ENCODE assay signal across 24 mouse cellular contexts in genomic region chr10:88385290-88385689, GRCm38 (mm10). TPM values are rescaled to one million over a fixed set of nuclear protein-coding genes. Genes with fewer than 3 reads are reported as not detected.
DNase-seq lines count a peak whose midpoint lies in the region; ATAC-seq and TF ChIP-seq lines count a peak whose summit lies in the region.
"Had no signal": no experiment of that assay in that cellular context is flagged by ENCODE, and none has a peak within 500 bp of the region (broad histone marks: within the 10 kb centered on the region; RNA-seq: fewer than 3 reads in every experiment).

No protein-coding gene starts in this region.

- peak; percentile 31 for DNase-seq in kidney, adult 9 months
- DNase-seq in kidney, postnatal 10 days, result no peak
- no peak for DNase-seq in kidney, postnatal 0 days (ENCODE audit: low spot score)
- DNase-seq in kidney, postnatal 4 days, result no peak
- DNase-seq in CH12.LX (ENCODE audit: extremely low read depth), result no peak
- no peak for DNase-seq in Patski (ENCODE audit: low read depth, low spot score)
- no peak for DNase-seq in gastrocnemius, adult 2 months
- DNase-seq: adrenal gland, adult 2 months; adrenal gland, postnatal 10 days; adrenal gland, postnatal 25 days; cerebellum, adult 11 months; cerebellum, adult 18-20 months; cerebellum, adult 8-10 months; cerebellum, adult 9-11 months; cerebellum, postnatal 14 days; cerebellum, postnatal 36 days; embryo, embryonic 11 days had no signal

- dilution Hi-C loops in CH12.LX (cut with MboI; ENCODE audit: extremely low pct_ligation_motif_present, extremely low pct_unique_long_range_greater_than_20kb, low sequenced_read_pairs), result no loop called here

- H3K79me2 ChIP-seq in CH12.LX (replicated peaks; ENCODE audit: control insufficient read depth, extremely low read depth, insufficient read depth, poor library complexity, severe bottlenecking), result peaks cover 53% of the 10 kb centered on the region

- H3K9me3 ChIP-seq in kidney, postnatal 0 days (replicated peaks; ENCODE audit: low read length), result no peaks in the 10 kb centered on the region
- H3K9me3 ChIP-seq in CH12.LX (replicated peaks; ENCODE audit: low read length), result no peaks in the 10 kb centered on the region
- H3K9me3 ChIP-seq: embryonic facial prominence, embryonic 13.5 days; embryonic facial prominence, embryonic 15.5 days; forebrain, embryonic 10.5 days; forebrain, embryonic 12.5 days; G1E had no signal

- POLR2A ChIA-PET in Patski (lab: Charles Lee), result no interaction called here

- WGBS in kidney, postnatal 0 days, result 73% methylated on average over 11 of the region's 11 CpGs

- intact Hi-C loops in gastrocnemius, adult 2 months (cut with DNase I), result no loop called here

- no peaks in the 10 kb centered on the region for H3K36me3 ChIP-seq in kidney, postnatal 0 days (ENCODE audit: insufficient read depth, low read length)
- H3K36me3 ChIP-seq in CH12.LX (replicated peaks in 1 of 2; ENCODE audit: control insufficient read depth in 1 of 2, insufficient read depth in 1 of 2, low read length in 1 of 2), result no peaks in the 10 kb centered on the region
- H3K36me3 ChIP-seq: embryonic facial prominence, embryonic 13.5 days; embryonic facial prominence, embryonic 15.5 days; forebrain, embryonic 10.5 days; forebrain, embryonic 12.5 days had no signal

- TF ChIP-seq EP300 in CH12.LX (IDR thresholded peaks at IDR 0.05; ENCODE audit: low read length), result peak; percentile 72

- H3K4me3 ChIP-seq in kidney, postnatal 0 days (replicated peaks; ENCODE audit: low read depth, low read length), result no peak overlapping the region
- no peak overlapping the region for H3K4me3 ChIP-seq in CH12.LX (replicated peaks in 1 of 3; ENCODE audit: low read depth in 2 of 3, low read length in 2 of 3, poor library complexity in 1 of 3)
- H3K4me3 ChIP-seq in gastrocnemius, adult 2 months, result no peak overlapping the region
- H3K4me3 ChIP-seq: embryonic facial prominence, embryonic 13.5 days; embryonic facial prominence, embryonic 15.5 days; erythroblast, embryonic 14.5 days; forebrain, embryonic 10.5 days; forebrain, embryonic 12.5 days had no signal

- in situ Hi-C loops in CH12.LX (cut with MboI; ENCODE audit: low pct_ligation_motif_present, low pct_unique_long_range_greater_than_20kb, low sequenced_read_pairs) (no loop called here), Patski (cut with MboI; ENCODE audit: low pct_unique_long_range_greater_than_20kb) (no loop called here)

- no peaks in the 10 kb centered on the region for H3K27me3 ChIP-seq in kidney, postnatal 0 days (ENCODE audit: insufficient read depth, low read length)
- H3K27me3 ChIP-seq in CH12.LX (replicated peaks), result no peaks in the 10 kb centered on the region
- no peaks in the 10 kb centered on the region for H3K27me3 ChIP-seq in Patski
- H3K27me3 ChIP-seq: embryonic facial prominence, embryonic 13.5 days; embryonic facial prominence, embryonic 15.5 days; forebrain, embryonic 12.5 days had no signal

- no peak overlapping the region for H3K9ac ChIP-seq in kidney, postnatal 0 days (ENCODE audit: low read depth, low read length)
- no peak overlapping the region for H3K9ac ChIP-seq in CH12.LX (ENCODE audit: insufficient read depth, low read depth)
- H3K9ac ChIP-seq: embryonic facial prominence, embryonic 13.5 days; embryonic facial prominence, embryonic 15.5 days; forebrain, embryonic 12.5 days had no signal

- H3K4me2 ChIP-seq in kidney, postnatal 0 days (ENCODE audit: low read length), result no peak overlapping the region
- peak overlapping the region; percentile 65; the same call in 1 of the 2 replicates for H3K4me2 ChIP-seq in CH12.LX (ENCODE audit: insufficient read depth, low read depth, poor library complexity, severe bottlenecking)
- H3K4me2 ChIP-seq: embryonic facial prominence, embryonic 13.5 days; embryonic facial prominence, embryonic 15.5 days; forebrain, embryonic 12.5 days had no signal

- 0 out of 2 replicates have a peak overlapping the region, but pooled peaks have one; percentile 50 for H3K27ac ChIP-seq in kidney, postnatal 0 days
- no peak overlapping the region for H3K27ac ChIP-seq in CH12.LX (ENCODE audit: insufficient read depth, low read depth)
- no peak overlapping the region for H3K27ac ChIP-seq in gastrocnemius, adult 2 months
- H3K27ac ChIP-seq: embryonic facial prominence, embryonic 13.5 days; embryonic facial prominence, embryonic 15.5 days; forebrain, embryonic 10.5 days; forebrain, embryonic 12.5 days had no signal

- no peak for TF ChIP-seq CTCF in kidney, postnatal 0 days (IDR thresholded peaks at IDR 0.05; ENCODE audit: low read depth)
- TF ChIP-seq CTCF in CH12.LX (conservative IDR thresholded peaks at IDR 0.05 in 1 of 2, IDR thresholded peaks at IDR 0.05 in 1 of 2; ENCODE audit: low read depth in 2 of 2, low read length in 2 of 2) (no peak), Patski (IDR thresholded peaks at IDR 0.05) (peak; percentile 7)
- TF ChIP-seq CTCF in gastrocnemius, adult 2 months (IDR thresholded peaks at IDR 0.05), result no peak

- H3K4me1 ChIP-seq in kidney, postnatal 0 days (replicated peaks; ENCODE audit: insufficient read depth, low read length), result peaks cover 17% of the 10 kb centered on the region; the same call in 1 of the 2 replicates
- H3K4me1 ChIP-seq in CH12.LX (ENCODE audit: control insufficient read depth in 1 of 2, insufficient read depth in 2 of 2), result peaks cover 29 to 71% of the 10 kb centered on the region in 2 experiments

- no peak for TF ChIP-seq POLR2A in CH12.LX (IDR thresholded peaks at IDR 0.05; ENCODE audit: low read depth, low read length)

- ATAC-seq in kidney, postnatal 0 days (replicated peaks; ENCODE audit: low FRiP score, low read depth), result no peak
- no peak for ATAC-seq in Patski
- ATAC-seq: forebrain, embryonic 14.5 days had no signal

- no peak for TF ChIP-seq RAD21 in CH12.LX (IDR thresholded peaks at IDR 0.05; ENCODE audit: low read depth, low read length)

- CTCF ChIA-PET in Patski (lab: Charles Lee), result interaction anchor here (0.9 to 1.4 kb wide), 3 partner anchors 24 to 341 kb away, joined by 3 read pairs; no protein-coding TSS in a partner anchor

TF ChIP-seq in CH12.LX, 34 proteins besides CTCF, POLR2A, EP300 and RAD21:
- TF ChIP-seq POLR2AphosphoS2 (IDR thresholded peaks at IDR 0.05; ENCODE audit: low read depth, low read length), result no peak
- no peak for TF ChIP-seq CHD1 (IDR thresholded peaks at IDR 0.05; ENCODE audit: low read depth, low read length)
- TF ChIP-seq IRF4 (IDR thresholded peaks at IDR 0.05; ENCODE audit: low read depth, low read length), result peak; percentile 50; the same call in 1 of the 2 replicates
- no peak for TF ChIP-seq CHD2 (IDR thresholded peaks at IDR 0.05; ENCODE audit: low read length)
- no peak for TF ChIP-seq SIN3A (IDR thresholded peaks at IDR 0.05; ENCODE audit: low read length)
- TF ChIP-seq MAX (IDR thresholded peaks at IDR 0.05; ENCODE audit: low read length), result 0 out of 2 replicates have a peak, but pooled peaks have one; percentile 16
- no peak for TF ChIP-seq GABPA (IDR thresholded peaks at IDR 0.05; ENCODE audit: insufficient replicate concordance, low read depth, low read length)
- TF ChIP-seq ZNF384 (IDR thresholded peaks at IDR 0.05; ENCODE audit: low read depth, low read length), result no peak
- peak; percentile 22; the same call in 1 of the 2 replicates for TF ChIP-seq ETS1 (conservative IDR thresholded peaks at IDR 0.05; ENCODE audit: low read depth, low read length)
- TF ChIP-seq BHLHE40 (IDR thresholded peaks at IDR 0.05; ENCODE audit: low read depth, low read length), result peak; percentile 83
- TF ChIP-seq TBP (conservative IDR thresholded peaks at IDR 0.05; ENCODE audit: low read depth, low read length), result no peak
- TF ChIP-seq MYC (IDR thresholded peaks at IDR 0.05; ENCODE audit: low read depth, low read length), result 0 out of 2 replicates have a peak, but pooled peaks have one; percentile 14
- no peak for TF ChIP-seq JUND (conservative IDR thresholded peaks at IDR 0.05; ENCODE audit: low read depth, low read length)
TF ChIP-seq in CH12.LX: peak in this region for 5.

RNA-seq across cellular contexts. Expression of gene Gnptab, which starts 6.4 kb away (rescaled TPM):
- polyA plus RNA-seq in kidney, postnatal 0 days (2015; fragmentation: Nextera tagmentation; extraction: Ambion mirVana), result 9.0 and 10.2 TPM in 2 replicates
- total RNA-seq in CH12.LX (2012; rRNA removed), result 18.0 and 18.7 TPM in 2 replicates
- 12.2 and 13.2 TPM in 2 replicates for total RNA-seq in CH12.LX (2014; rRNA removed)
- polyA plus RNA-seq in CH12.LX (2012; ENCODE audit: insufficient read length, low read depth), result 34.7 and 38.2 TPM in 2 replicates
- polyA plus RNA-seq in Patski (2021), result 26.3 TPM
- total RNA-seq in gastrocnemius, adult 2 months (2021), result 10 to 100 TPM; 14.7 to 15.3 TPM

RNA-seq across cellular contexts. Expression of gene Dram1, which starts 6.4 kb away (rescaled TPM):
- polyA plus RNA-seq in kidney, postnatal 0 days (2015; fragmentation: Nextera tagmentation; extraction: Ambion mirVana), result 5.6 and 5.9 TPM in 2 replicates
- total RNA-seq in CH12.LX (2012; rRNA removed) (0.04 TPM in 2 replicates), CH12.LX (2014; rRNA removed) (not detected in 2 replicates)
- polyA plus RNA-seq in CH12.LX (2012; ENCODE audit: insufficient read length, low read depth) (not detected in 2 replicates), Patski (2021) (2.7 TPM)
- 1 to 10 TPM; 1.0 to 1.7 TPM for total RNA-seq in gastrocnemius, adult 2 months (2021)
- polyA plus RNA-seq: erythroblast, embryonic 14.5 days; G1E had no signal
